Mouse (Mus musculus): ENCODE data around the gene Mrgprh.

DNA sequence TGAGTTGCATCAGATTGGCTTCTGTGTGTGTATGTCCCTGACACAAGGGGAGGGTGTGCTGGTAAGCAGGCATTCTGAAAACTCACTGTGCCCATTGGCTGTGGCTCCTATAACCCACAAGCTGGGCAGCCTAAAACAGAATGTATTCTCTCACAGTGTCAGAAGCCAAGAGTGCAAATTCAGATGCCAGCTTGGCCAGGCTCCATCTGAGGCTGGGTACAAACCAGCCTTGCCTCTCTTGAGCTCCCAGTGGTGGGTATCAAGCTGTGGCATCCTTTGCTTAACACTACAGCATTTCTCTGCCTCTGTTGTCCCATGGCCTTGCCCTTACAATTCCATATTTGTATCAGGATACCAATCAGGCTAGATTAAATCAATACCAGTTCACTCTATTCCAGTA lies 11.7 kb upstream of the Mrgprh start:
- no peak for TF ChIP-seq EP300 (IDR thresholded peaks at IDR 0.05)
- TF ChIP-seq CTCF (IDR thresholded peaks at IDR 0.05): no peak
